Mouse (Mus musculus) thymus, adult 2 months (tissue): ENCODE results near the gene Cdkn1b.

ENCODE experiments used
- CTCF ChIP-seq: fragments of 200-500 bp; IDR thresholded peaks from 2 replicates; pipeline ENCODE4 v1.5.1; 2012; ENCODE audit warnings: mild to moderate bottlenecking, control low read depth, low read length, moderate library complexity, borderline replicate concordance; ENCODE audit not compliant: control insufficient read depth, poor library complexity, insufficient read depth; ENCODE audit errors: extremely low read depth
- POLR2A ChIP-seq: fragments of 200-500 bp; IDR thresholded peaks from 2 replicates; pipeline ENCODE4 v1.6.1; 2012; ENCODE audit warnings: mild to moderate bottlenecking, low read length, control low read depth, moderate library complexity; ENCODE audit not compliant: control insufficient read depth, poor library complexity, insufficient read depth; ENCODE audit errors: extremely low read depth

GRCm38 (mm10) chr6:134927595-134928095 lies 7.4 kb downstream of the Cdkn1b start:
- TF ChIP-seq CTCF (no peak), POLR2A (no peak)
